Comparison of ENCODE assay signal across 8 mouse cellular contexts in genomic region chr14:62331457-62331856, GRCm38 (mm10). TPM values are rescaled to one million over a fixed set of nuclear protein-coding genes. Genes with fewer than 3 reads are reported as not detected.
DNase-seq lines count a peak whose midpoint lies in the region; ATAC-seq and TF ChIP-seq lines count a peak whose summit lies in the region.

No protein-coding gene starts in this region.

- H3K27ac ChIP-seq in lung, embryonic 16.5 days (ENCODE audit: low read length), result peak overlapping the region; percentile 91
- H3K27ac ChIP-seq in embryonic facial prominence, embryonic 15.5 days (replicated peaks), result peak overlapping the region; percentile 85
- no peak overlapping the region for H3K27ac ChIP-seq in limb, embryonic 12.5 days
- no peak overlapping the region for H3K27ac ChIP-seq in olfactory bulb, adult 2 months (ENCODE audit: insufficient read depth, low read depth, low read length)

- DNase-seq in lung, postnatal 10 days, result no peak
- no peak for DNase-seq in urinary bladder, postnatal 14 days (ENCODE audit: low spot score)
- no peak for DNase-seq in right cerebral cortex, postnatal 14 days
- no peak for DNase-seq in cerebellum, adult 18-20 months

- no peak for TF ChIP-seq CTCF in olfactory bulb, adult 2 months (IDR thresholded peaks at IDR 0.05; ENCODE audit: insufficient read depth, low read depth, low read length)

- 17% methylated on average over 6 of the region's 6 CpGs for WGBS in lung, embryonic 16.5 days
- WGBS in embryonic facial prominence, embryonic 15.5 days, result 22% methylated on average over 6 of the region's 6 CpGs
- 21% methylated on average over 6 of the region's 6 CpGs for WGBS in limb, embryonic 12.5 days
- WGBS in olfactory bulb, adult 2 months, result 4% methylated on average over 6 of the region's 6 CpGs

- H3K36me3 ChIP-seq in lung, embryonic 16.5 days (ENCODE audit: control insufficient read depth, insufficient read depth, low read length), result no peaks in the 10 kb centered on the region
- 0 out of 2 replicates have a peak, but pooled peaks cover 5% of the 10 kb centered on the region for H3K36me3 ChIP-seq in embryonic facial prominence, embryonic 15.5 days
- no peaks in the 10 kb centered on the region for H3K36me3 ChIP-seq in limb, embryonic 12.5 days

- no peak for ATAC-seq in lung, embryonic 16.5 days (ENCODE audit: low read depth)
- ATAC-seq in embryonic facial prominence, embryonic 15.5 days (ENCODE audit: insufficient number of reproducible peaks, low FRiP score, low TSS enrichment, low read depth), result no peak
- ATAC-seq in limb, embryonic 12.5 days (ENCODE audit: insufficient number of reproducible peaks, insufficient read depth, low FRiP score, low TSS enrichment, low read depth), result no peak

- TF ChIP-seq POLR2A in olfactory bulb, adult 2 months (IDR thresholded peaks at IDR 0.05; ENCODE audit: insufficient read depth, low read depth, low read length), result no peak

- H3K27me3 ChIP-seq in lung, embryonic 16.5 days (ENCODE audit: control insufficient read depth, insufficient read depth, low read depth, low read length), result no peaks in the 10 kb centered on the region
- no peaks in the 10 kb centered on the region for H3K27me3 ChIP-seq in embryonic facial prominence, embryonic 15.5 days
- no peaks in the 10 kb centered on the region for H3K27me3 ChIP-seq in limb, embryonic 12.5 days

- H3K4me1 ChIP-seq in lung, embryonic 16.5 days (replicated peaks; ENCODE audit: control insufficient read depth, insufficient read depth, low read length), result peaks cover 18% of the 10 kb centered on the region
- H3K4me1 ChIP-seq in embryonic facial prominence, embryonic 15.5 days, result peaks cover 22% of the 10 kb centered on the region
- peaks cover 26% of the 10 kb centered on the region for H3K4me1 ChIP-seq in limb, embryonic 12.5 days (replicated peaks)
- 0 out of 2 replicates have a peak, but pooled peaks cover 2% of the 10 kb centered on the region for H3K4me1 ChIP-seq in olfactory bulb, adult 2 months (ENCODE audit: control insufficient read depth, insufficient read depth, low read length)

- H3K9ac ChIP-seq in lung, embryonic 16.5 days (ENCODE audit: low read length), result peak overlapping the region; percentile 93
- H3K9ac ChIP-seq in embryonic facial prominence, embryonic 15.5 days, result peak overlapping the region; percentile 9; the same call in 1 of the 2 replicates
- peak overlapping the region; percentile 70; the same call in 1 of the 2 replicates for H3K9ac ChIP-seq in limb, embryonic 12.5 days (replicated peaks)

- no peaks in the 10 kb centered on the region for H3K9me3 ChIP-seq in lung, embryonic 16.5 days (ENCODE audit: control insufficient read depth, low read length)
- H3K9me3 ChIP-seq in embryonic facial prominence, embryonic 15.5 days (replicated peaks), result no peaks in the 10 kb centered on the region
- H3K9me3 ChIP-seq in limb, embryonic 12.5 days, result no peaks in the 10 kb centered on the region

- peak overlapping the region; percentile 77 for H3K4me3 ChIP-seq in lung, embryonic 16.5 days (ENCODE audit: low read length)
- H3K4me3 ChIP-seq in embryonic facial prominence, embryonic 15.5 days (replicated peaks), result peak overlapping the region; percentile 64
- peak overlapping the region; percentile 56 for H3K4me3 ChIP-seq in limb, embryonic 12.5 days (replicated peaks)
- peak overlapping the region; percentile 88 for H3K4me3 ChIP-seq in olfactory bulb, adult 2 months (ENCODE audit: insufficient read depth, low read depth, low read length)

- H3K4me2 ChIP-seq in lung, embryonic 16.5 days (ENCODE audit: low read depth, low read length), result peak overlapping the region; percentile 83
- peak overlapping the region; percentile 77 for H3K4me2 ChIP-seq in embryonic facial prominence, embryonic 15.5 days (replicated peaks)
- H3K4me2 ChIP-seq in limb, embryonic 12.5 days, result peak overlapping the region; percentile 80

RNA-seq across cellular contexts. Expression of gene Dleu7, which starts 38.6 kb away (rescaled TPM):
- 0.54 and 0.60 TPM in 2 replicates for polyA plus RNA-seq in lung, embryonic 16.5 days (2015; fragmentation: Nextera tagmentation; extraction: Ambion mirVana)
- polyA plus RNA-seq in embryonic facial prominence, embryonic 15.5 days (2015; fragmentation: Nextera tagmentation; extraction: Ambion mirVana), result 1.8 and 2.2 TPM in 2 replicates
- polyA plus RNA-seq in limb, embryonic 12.5 days (2016; fragmentation: Nextera tagmentation; extraction: Ambion mirVana), result 0.56 and 0.72 TPM in 2 replicates
- polyA plus RNA-seq in olfactory bulb, adult 2 months (2012; ENCODE audit: insufficient read depth, insufficient read length, low replicate concordance, missing spikeins), result not detected in 2 replicates

RNA-seq across cellular contexts. Expression of gene Rnaseh2b, which starts 39.1 kb away (rescaled TPM):
- 57.5 and 60.5 TPM in 2 replicates for polyA plus RNA-seq in lung, embryonic 16.5 days (2015; fragmentation: Nextera tagmentation; extraction: Ambion mirVana)
- 48.0 and 48.9 TPM in 2 replicates for polyA plus RNA-seq in embryonic facial prominence, embryonic 15.5 days (2015; fragmentation: Nextera tagmentation; extraction: Ambion mirVana)
- 64.5 TPM in 2 replicates for polyA plus RNA-seq in limb, embryonic 12.5 days (2016; fragmentation: Nextera tagmentation; extraction: Ambion mirVana)
- not detected in 2 replicates for polyA plus RNA-seq in olfactory bulb, adult 2 months (2012; ENCODE audit: insufficient read depth, insufficient read length, low replicate concordance, missing spikeins)

Comparison
In these comparisons a context has a peak if more than half of its experiments do, and no peak if none do; other contexts are left out.
1. H3K27ac ChIP-seq: peak in lung, embryonic 16.5 days (single experiment) and embryonic facial prominence, embryonic 15.5 days (single experiment); none in limb, embryonic 12.5 days (single experiment) and olfactory bulb, adult 2 months (single experiment).
2. H3K9ac ChIP-seq: peak in every context shown above with its lines; median percentile 93 in lung, embryonic 16.5 days; 70 in limb, embryonic 12.5 days; 9 in embryonic facial prominence, embryonic 15.5 days.
3. RNA of gene Rnaseh2b, which starts 39.1 kb away (polyA plus RNA-seq): 64.5 TPM in limb, embryonic 12.5 days, 57.5 to 60.5 TPM in lung, embryonic 16.5 days and 48.0 to 48.9 TPM in embryonic facial prominence, embryonic 15.5 days; not detected in olfactory bulb, adult 2 months; every median in the first group is over 10 times any median in the second.
4. Peak in every context shown above with its lines, with median percentiles within 50 percentile points of each other: H3K4me2 ChIP-seq and H3K4me3 ChIP-seq.